Comparison of ENCODE assay signal across 9 mouse cellular contexts in genomic region chr11:49245634-49246415, GRCm38 (mm10). TPM values are rescaled to one million over a fixed set of nuclear protein-coding genes. Genes with fewer than 3 reads are reported as not detected.
DNase-seq lines count a peak whose midpoint lies in the region; ATAC-seq and TF ChIP-seq lines count a peak whose summit lies in the region.
"Had no signal": no experiment of that assay in that cellular context is flagged by ENCODE, and none has a peak within 500 bp of the region (broad histone marks: within the 10 kb centered on the region; RNA-seq: fewer than 3 reads in every experiment).

No protein-coding gene starts in this region.

- peaks cover 36% of the 10 kb centered on the region for H3K79me2 ChIP-seq in macrophage (ENCODE audit: inconsistent target)

- H3K27ac ChIP-seq in gastrocnemius, adult 2 months, result peak overlapping the region; percentile 96
- H3K27ac ChIP-seq in heart, postnatal 0 days (ENCODE audit: low read depth), result peak overlapping the region; percentile 97
- H3K27ac ChIP-seq in macrophage, result peak overlapping the region; percentile 83

- 22% methylated on average over 12 of the region's 12 CpGs for WGBS in heart, postnatal 0 days
- WGBS in macrophage (ENCODE audit: missing documents), result 9% methylated on average over 12 of the region's 12 CpGs

- DNase-seq in gastrocnemius, adult 2 months, result no peak
- no peak for DNase-seq in gastrocnemius, postnatal 4 days (ENCODE audit: low spot score in 2 of 2)
- DNase-seq in A20 (ENCODE audit: low read depth, low spot score), result peak; percentile 55
- DNase-seq in heart, postnatal 0 days (ENCODE audit: low spot score), result no peak
- DNase-seq in c-Kit-positive CD71-positive TER-119-positive erythroid progenitor cells, embryonic 14.5 days (ENCODE audit: low spot score), result no peak
- DNase-seq in layer of hippocampus, postnatal 25 days (ENCODE audit: extremely low spot score in 1 of 2, low spot score in 1 of 2), result no peak
- no peak for DNase-seq in left cerebral cortex, postnatal 36 days (ENCODE audit: low spot score in 2 of 2)

- intact Hi-C loops in gastrocnemius, adult 2 months (cut with DNase I), result loop anchor here (2.0 kb wide), 1 partner anchor 43 kb away; the partner anchor contains the start of gene Zfp62
- intact Hi-C loops in left cerebral cortex, postnatal 36 days (cut with DNase I), result loop anchor here (10.0 kb wide), 1 partner anchor 441 kb away; the partner anchor contains the start of gene Rack1

- no peaks in the 10 kb centered on the region for H3K9me3 ChIP-seq in heart, postnatal 0 days (replicated peaks; ENCODE audit: control insufficient read depth, low read length)

- no peak for TF ChIP-seq CTCF in gastrocnemius, adult 2 months (IDR thresholded peaks at IDR 0.05)
- no peak for TF ChIP-seq CTCF in heart, postnatal 0 days (IDR thresholded peaks at IDR 0.05; ENCODE audit: low read depth)

- H3K9ac ChIP-seq in heart, postnatal 0 days (replicated peaks; ENCODE audit: low read depth, low read length), result no peak overlapping the region

- H3K27me3 ChIP-seq in heart, postnatal 0 days (ENCODE audit: control insufficient read depth, insufficient read depth, low read length), result no peaks in the 10 kb centered on the region

- peak overlapping the region; percentile 73 for H3K4me2 ChIP-seq in heart, postnatal 0 days (ENCODE audit: low read depth, low read length)

- TF ChIP-seq EP300 in heart, postnatal 0 days (IDR thresholded peaks at IDR 0.05; ENCODE audit: low read depth), result no peak

- peaks cover 51% of the 10 kb centered on the region for H3K4me1 ChIP-seq in heart, postnatal 0 days (ENCODE audit: control insufficient read depth, insufficient read depth)

- no peak for ATAC-seq in heart, postnatal 0 days (ENCODE audit: insufficient read depth, low read depth)

- H3K36me3 ChIP-seq in heart, postnatal 0 days (replicated peaks; ENCODE audit: control insufficient read depth, insufficient read depth, low read length), result no peaks in the 10 kb centered on the region
- no peaks in the 10 kb centered on the region for H3K36me3 ChIP-seq in macrophage (ENCODE audit: inconsistent target)

- peak overlapping the region; percentile 91 for H3K4me3 ChIP-seq in gastrocnemius, adult 2 months
- H3K4me3 ChIP-seq in heart, postnatal 0 days (ENCODE audit: low read depth, low read length), result peak overlapping the region; percentile 6; the same call in 1 of the 2 replicates
- H3K4me3 ChIP-seq in macrophage (ENCODE audit: inconsistent target), result peak overlapping the region; percentile 44

RNA-seq across cellular contexts. Expression of gene Mgat1, which starts 1.8 kb away (rescaled TPM):
- total RNA-seq in gastrocnemius, adult 2 months (2021), result 10 to 100 TPM; 42.0 to 48.0 TPM
- total RNA-seq in gastrocnemius, postnatal 4 days (2021), result 10 to 100 TPM; 61.3 to 67.4 TPM
- 115 and 163 TPM in 2 replicates for total RNA-seq in heart, postnatal 0 days (2014; rRNA removed; ENCODE audit: low replicate concordance)
- polyA plus RNA-seq in heart, postnatal 0 days (2015; fragmentation: Nextera tagmentation; extraction: Ambion mirVana), result 42.3 and 45.7 TPM in 2 replicates
- total RNA-seq in macrophage (2018; cell fraction: chromatin; rRNA removed), result 100 to 1,000 TPM in 15 of 26 experiments, 10 to 100 TPM in 11; 45.4 to 224 (median 114) TPM
- total RNA-seq in macrophage (2018; cell fraction: cytosol; rRNA removed), result 100 to 1,000 TPM in 15 of 26 experiments, 10 to 100 TPM in 11; 59.2 to 141 (median 104) TPM
- 100 to 1,000 TPM in 25 of 26 experiments, 10 to 100 TPM in 1; 92.8 to 256 (median 179) TPM for total RNA-seq in macrophage (2018; cell fraction: nucleus; rRNA removed)
- polyA plus RNA-seq in macrophage (2018), result 43.2 to 95.3 TPM (median 69.7 TPM) in 3 replicates
- 10 to 100 TPM; 54.4 to 57.0 TPM for total RNA-seq in layer of hippocampus, postnatal 25 days (2021)
- total RNA-seq in left cerebral cortex, postnatal 36 days (2021), result 10 to 100 TPM; 66.0 to 78.6 TPM

RNA-seq across cellular contexts. Expression of gene Olfr1393, which starts 32.3 kb away (rescaled TPM):
- total RNA-seq in gastrocnemius, adult 2 months (2021), result not detected
- under 1 TPM; 0.16 to 0.22 TPM for total RNA-seq in gastrocnemius, postnatal 4 days (2021)
- not detected in 2 replicates for total RNA-seq in heart, postnatal 0 days (2014; rRNA removed; ENCODE audit: low replicate concordance)
- polyA plus RNA-seq in heart, postnatal 0 days (2015; fragmentation: Nextera tagmentation; extraction: Ambion mirVana), result 0.19 and 0.30 TPM in 2 replicates
- 1 to 10 TPM in 10 of 26 experiments, under 1 TPM in 11, not detected in 5; 0.29 to 1.9 (median 0.99) TPM for total RNA-seq in macrophage (2018; cell fraction: chromatin; rRNA removed)
- total RNA-seq in macrophage (2018; cell fraction: cytosol; rRNA removed), result under 1 TPM in 11 of 26 experiments, not detected in 15; 0.04 to 0.20 (median 0.11) TPM
- total RNA-seq in macrophage (2018; cell fraction: nucleus; rRNA removed), result 1 to 10 TPM in 9 of 26 experiments, under 1 TPM in 16, not detected in 1; 0.17 to 2.3 (median 0.68) TPM
- polyA plus RNA-seq in macrophage (2018), result not detected in 3 replicates
- not detected for total RNA-seq in layer of hippocampus, postnatal 25 days (2021)
- total RNA-seq in left cerebral cortex, postnatal 36 days (2021), result under 1 TPM; 0.25 to 0.29 TPM
- total RNA-seq: granulocyte monocyte progenitor cell, adult 5-6 weeks had no signal

RNA-seq across cellular contexts. Expression of gene Olfr1392, which starts 39.3 kb away (rescaled TPM):
- not detected for total RNA-seq in gastrocnemius, adult 2 months (2021)
- not detected for total RNA-seq in gastrocnemius, postnatal 4 days (2021)
- total RNA-seq in heart, postnatal 0 days (2014; rRNA removed; ENCODE audit: low replicate concordance), result not detected in 2 replicates
- polyA plus RNA-seq in heart, postnatal 0 days (2015; fragmentation: Nextera tagmentation; extraction: Ambion mirVana), result not detected in 2 replicates
- total RNA-seq in macrophage (2018; cell fraction: chromatin; rRNA removed), result under 1 TPM in 14 of 26 experiments, not detected in 12; 0.20 to 0.59 (median 0.38) TPM
- total RNA-seq in macrophage (2018; cell fraction: cytosol; rRNA removed), result under 1 TPM in 1 of 26 experiments, not detected in 25; 0.06 TPM
- 1 to 10 TPM in 1 of 26 experiments, under 1 TPM in 13, not detected in 12; 0.12 to 1.3 (median 0.29) TPM for total RNA-seq in macrophage (2018; cell fraction: nucleus; rRNA removed)
- polyA plus RNA-seq in macrophage (2018), result 0.16 TPM in 1 of 3 replicates, not detected in the others
- total RNA-seq in layer of hippocampus, postnatal 25 days (2021), result not detected
- total RNA-seq in left cerebral cortex, postnatal 36 days (2021), result not detected
- total RNA-seq: granulocyte monocyte progenitor cell, adult 5-6 weeks had no signal

RNA-seq across cellular contexts. Expression of gene Zfp62, which starts 42.7 kb away (rescaled TPM):
- 10 to 100 TPM; 25.8 to 32.6 TPM for total RNA-seq in gastrocnemius, adult 2 months (2021)
- total RNA-seq in gastrocnemius, postnatal 4 days (2021), result 10 to 100 TPM; 30.4 to 39.9 TPM
- total RNA-seq in heart, postnatal 0 days (2014; rRNA removed; ENCODE audit: low replicate concordance), result 7.4 and 22.9 TPM in 2 replicates
- polyA plus RNA-seq in heart, postnatal 0 days (2015; fragmentation: Nextera tagmentation; extraction: Ambion mirVana), result 19.0 and 20.4 TPM in 2 replicates
- total RNA-seq in macrophage (2018; cell fraction: chromatin; rRNA removed), result 100 to 1,000 TPM; 129 to 309 (median 199) TPM
- total RNA-seq in macrophage (2018; cell fraction: cytosol; rRNA removed), result 10 to 100 TPM; 24.0 to 35.5 (median 29.5) TPM
- total RNA-seq in macrophage (2018; cell fraction: nucleus; rRNA removed), result 100 to 1,000 TPM in 24 of 26 experiments, 10 to 100 TPM in 2; 79.4 to 227 (median 142) TPM
- polyA plus RNA-seq in macrophage (2018), result 20.8 to 33.5 TPM (median 22.4 TPM) in 3 replicates
- 10 to 100 TPM; 37.9 to 39.3 TPM for total RNA-seq in layer of hippocampus, postnatal 25 days (2021)
- 10 to 100 TPM; 45.8 to 55.7 TPM for total RNA-seq in left cerebral cortex, postnatal 36 days (2021)

RNA-seq across cellular contexts. Expression of gene Olfr10, which starts 58.7 kb away (rescaled TPM):
- not detected for total RNA-seq in gastrocnemius, adult 2 months (2021)
- not detected for total RNA-seq in gastrocnemius, postnatal 4 days (2021)
- total RNA-seq in heart, postnatal 0 days (2014; rRNA removed; ENCODE audit: low replicate concordance), result not detected in 2 replicates
- polyA plus RNA-seq in heart, postnatal 0 days (2015; fragmentation: Nextera tagmentation; extraction: Ambion mirVana), result not detected in 2 replicates
- not detected for total RNA-seq in macrophage (2018; cell fraction: chromatin; rRNA removed)
- total RNA-seq in macrophage (2018; cell fraction: cytosol; rRNA removed), result not detected
- total RNA-seq in macrophage (2018; cell fraction: nucleus; rRNA removed), result not detected
- not detected in 3 replicates for polyA plus RNA-seq in macrophage (2018)
- total RNA-seq in layer of hippocampus, postnatal 25 days (2021), result not detected
- not detected for total RNA-seq in left cerebral cortex, postnatal 36 days (2021)
- total RNA-seq: granulocyte monocyte progenitor cell, adult 5-6 weeks had no signal

Comparison
In these comparisons a context has a peak if more than half of its experiments do, and no peak if none do; other contexts are left out.
1. H3K4me3 ChIP-seq: peak in every context shown above with its lines; median percentile 91 in gastrocnemius, adult 2 months; 44 in macrophage; 6 in heart, postnatal 0 days.